Mouse (Mus musculus): ENCODE measurements around the gene Oas1h. TPM values are rescaled to one million over a fixed set of nuclear protein-coding genes. Genes with fewer than 3 reads are reported as not detected.
"Not testable (repeated sequence)": the region's sequence is repeated elsewhere in the genome, so short reads cannot be mapped to it uniquely, and the experiment has no call there.

Oas1h gene
- polyA plus RNA-seq, 1 experiment from 2014 or later, result not detected

DNA sequence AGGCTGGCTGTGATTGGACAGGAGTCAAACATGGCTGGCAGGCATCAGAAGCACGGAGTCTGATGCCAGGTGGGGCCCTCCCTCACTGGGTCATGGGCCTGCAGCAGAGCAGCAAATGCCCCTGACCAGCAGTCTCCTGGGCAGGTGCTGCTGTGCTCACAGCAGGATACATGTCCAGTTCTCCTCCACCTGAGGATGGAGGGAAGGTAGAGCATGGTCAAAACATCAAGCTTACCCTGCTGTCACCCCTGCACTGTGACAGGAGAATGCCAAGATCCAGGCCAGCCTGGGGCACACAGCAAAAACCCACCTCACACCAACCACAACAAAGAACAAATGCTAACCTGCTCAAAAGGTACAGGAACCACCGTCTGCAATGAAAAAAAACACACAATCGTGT, 15.6 kb downstream of the Oas1h start:
- not testable (repeated sequence) for H3K27ac ChIP-seq (ENCODE audit: low read length); H3K9me3 ChIP-seq (replicated peaks; ENCODE audit: control insufficient read depth, low read length); H3K4me2 ChIP-seq (ENCODE audit: low read depth, low read length); H3K4me1 ChIP-seq (ENCODE audit: control insufficient read depth, insufficient read depth, low read length); H3K9ac ChIP-seq (ENCODE audit: low read length); ATAC-seq (ENCODE audit: insufficient read depth, low FRiP score); H3K27me3 ChIP-seq (ENCODE audit: control insufficient read depth, insufficient read depth, low read length); H3K4me3 ChIP-seq (replicated peaks; ENCODE audit: low read length); H3K36me3 ChIP-seq (ENCODE audit: control insufficient read depth, insufficient read depth, low read length)
- WGBS, result 58% methylated on average over 2 of the region's 3 CpGs

DNA sequence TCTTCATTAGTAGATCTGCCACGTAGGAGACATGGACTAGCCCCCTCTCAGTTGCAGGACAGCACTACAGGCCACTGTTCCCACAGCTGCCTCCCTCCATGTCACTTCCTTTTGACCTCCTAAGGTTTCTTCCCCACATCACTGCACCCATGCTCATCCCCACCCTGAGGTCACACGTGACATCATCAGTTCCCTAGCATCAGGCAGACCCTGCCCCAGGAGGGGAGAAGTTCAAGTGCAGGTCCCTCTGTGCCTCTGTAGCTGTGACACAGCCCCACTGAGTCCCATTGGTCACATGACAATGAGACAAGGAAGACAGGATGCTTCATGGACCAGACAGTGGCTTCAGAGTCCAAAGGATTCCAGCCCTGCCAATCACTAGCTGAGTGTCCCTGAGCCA, 16.2 kb downstream of the Oas1h start:
- not testable (repeated sequence) for H3K4me1 ChIP-seq (ENCODE audit: control insufficient read depth, insufficient read depth, low read length); H3K36me3 ChIP-seq (ENCODE audit: control insufficient read depth, insufficient read depth, low read length); H3K4me3 ChIP-seq (replicated peaks; ENCODE audit: low read length); H3K27me3 ChIP-seq (ENCODE audit: control insufficient read depth, insufficient read depth, low read length); H3K27ac ChIP-seq (ENCODE audit: low read length); H3K9me3 ChIP-seq (replicated peaks; ENCODE audit: control insufficient read depth, low read length); H3K9ac ChIP-seq (ENCODE audit: low read length); ATAC-seq (ENCODE audit: insufficient read depth, low FRiP score); H3K4me2 ChIP-seq (ENCODE audit: low read depth, low read length)
- 81% methylated on average over 2 of the region's 2 CpGs for WGBS

DNA sequence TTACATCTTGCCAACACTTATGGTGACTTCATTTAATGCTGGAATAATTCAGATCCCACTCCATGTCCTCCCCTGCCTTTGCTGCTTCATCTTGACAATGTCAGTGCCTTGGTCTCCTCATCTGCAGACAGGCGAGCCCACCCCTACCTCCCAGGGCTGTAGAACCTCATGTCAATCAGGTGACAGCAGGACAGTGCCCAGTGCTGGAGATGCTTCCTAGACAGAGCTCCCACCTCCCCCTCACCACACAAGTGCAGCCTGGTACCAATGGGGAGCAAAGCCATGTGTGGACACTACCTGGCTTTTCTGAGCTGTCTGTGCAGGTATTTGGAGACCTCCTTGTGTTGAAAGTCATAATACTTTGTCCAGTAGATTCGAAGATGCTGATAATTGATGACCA, 17.6 kb downstream of the Oas1h start:
- WGBS, result 50% methylated on average over 2 of the region's 2 CpGs

DNA sequence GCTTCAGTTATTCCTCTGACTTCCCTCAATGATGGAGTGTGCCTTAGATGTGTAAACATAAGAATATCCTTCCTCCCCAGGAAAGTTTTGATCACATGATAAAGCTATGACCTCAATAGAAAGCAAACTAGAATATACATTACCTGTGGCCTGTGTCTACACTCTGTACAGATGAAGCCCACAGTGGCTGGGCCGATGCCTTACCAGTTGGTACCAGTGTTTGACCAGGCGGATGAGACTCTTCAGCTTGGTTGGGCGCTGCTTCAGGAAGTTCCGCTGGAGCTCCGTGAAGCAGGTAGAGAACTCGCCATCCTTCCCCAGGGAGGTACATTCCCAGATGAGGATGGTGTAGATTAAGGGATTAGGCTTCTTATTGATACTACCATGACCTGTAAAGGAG, 20.5 kb downstream of the Oas1h start:
- not testable (repeated sequence) for H3K4me1 ChIP-seq (ENCODE audit: control insufficient read depth, insufficient read depth, low read length); H3K27ac ChIP-seq (ENCODE audit: low read length); H3K36me3 ChIP-seq (ENCODE audit: control insufficient read depth, insufficient read depth, low read length); H3K9me3 ChIP-seq (replicated peaks; ENCODE audit: control insufficient read depth, low read length); H3K4me3 ChIP-seq (replicated peaks; ENCODE audit: low read length); H3K4me2 ChIP-seq (ENCODE audit: low read depth, low read length); H3K9ac ChIP-seq (ENCODE audit: low read length); ATAC-seq (ENCODE audit: insufficient read depth, low FRiP score); H3K27me3 ChIP-seq (ENCODE audit: control insufficient read depth, insufficient read depth, low read length)
- WGBS, result 90% methylated on average over 6 of the region's 6 CpGs

More for the DNA sequence above, 17.6 kb downstream of the Oas1h start:
- not testable (repeated sequence) for H3K9me3 ChIP-seq (replicated peaks; ENCODE audit: control insufficient read depth, low read length); H3K9ac ChIP-seq (ENCODE audit: low read length); H3K27me3 ChIP-seq (ENCODE audit: control insufficient read depth, insufficient read depth, low read length); ATAC-seq (ENCODE audit: insufficient read depth, low FRiP score); H3K27ac ChIP-seq (ENCODE audit: low read length); H3K36me3 ChIP-seq (ENCODE audit: control insufficient read depth, insufficient read depth, low read length); H3K4me3 ChIP-seq (replicated peaks; ENCODE audit: low read length); H3K4me2 ChIP-seq (ENCODE audit: low read depth, low read length); H3K4me1 ChIP-seq (ENCODE audit: control insufficient read depth, insufficient read depth, low read length)

DNA sequence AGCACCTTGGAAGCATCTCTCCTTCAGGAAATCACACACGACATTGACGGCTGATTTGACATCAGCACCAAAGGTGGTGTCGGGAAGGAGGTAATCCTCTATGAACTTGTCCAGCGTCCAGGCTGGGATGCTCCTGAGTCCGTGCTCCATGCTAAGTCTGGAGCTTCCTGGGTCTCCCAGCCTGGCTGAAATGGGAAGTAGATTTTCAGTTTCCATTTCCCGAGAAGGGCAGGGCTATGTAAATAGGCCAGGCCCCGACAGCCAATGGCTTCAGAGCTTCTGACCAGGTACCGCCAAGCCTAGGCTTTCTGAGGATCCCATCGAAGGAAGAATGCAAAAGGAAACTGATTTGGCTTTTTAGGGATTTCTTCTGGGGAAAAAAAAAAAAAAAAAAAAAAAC, 26.2 kb downstream of the Oas1h start, which contains the start of gene Oas1g:
Gene Oas1g (minus strand): TSS at position 201 of the 400 bp plus-strand sequence.
- not testable (repeated sequence) for H3K4me3 ChIP-seq (replicated peaks; ENCODE audit: low read length); H3K36me3 ChIP-seq (ENCODE audit: control insufficient read depth, insufficient read depth, low read length); H3K27ac ChIP-seq (ENCODE audit: low read length); H3K9ac ChIP-seq (ENCODE audit: low read length); H3K27me3 ChIP-seq (ENCODE audit: control insufficient read depth, insufficient read depth, low read length); H3K9me3 ChIP-seq (replicated peaks; ENCODE audit: control insufficient read depth, low read length); H3K4me1 ChIP-seq (ENCODE audit: control insufficient read depth, insufficient read depth, low read length); ATAC-seq (ENCODE audit: insufficient read depth, low FRiP score)
- 0 out of 2 replicates have a peak within 1 kb of the TSS, but pooled peaks have one; percentile 12 for H3K4me2 ChIP-seq (ENCODE audit: low read depth, low read length)
- WGBS, result 20% methylated on average over 5 of the region's 9 CpGs

DNA sequence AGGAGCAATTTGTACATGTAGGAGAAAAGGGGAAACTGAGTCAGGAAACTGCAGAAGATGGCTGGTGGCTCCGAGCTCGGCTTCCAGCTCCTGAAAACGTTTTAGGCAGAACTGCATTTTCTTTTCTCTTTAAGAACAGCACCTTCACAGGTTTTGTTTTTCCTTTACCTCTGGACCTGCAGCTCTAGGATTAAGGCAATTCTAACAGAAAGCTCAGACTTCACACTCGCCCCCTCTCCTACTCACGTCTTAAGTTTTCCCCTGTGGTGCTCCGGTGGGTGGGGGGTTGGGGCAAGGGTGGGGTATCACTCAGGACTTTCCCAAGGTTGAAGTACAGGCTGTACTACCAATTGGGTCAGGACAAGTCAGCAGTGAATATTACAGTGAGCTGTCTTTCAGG, 26.6 kb downstream of the Oas1h start:
- Histone ChIP-seq H3K27ac (ENCODE audit: low read length) (no peak overlapping the region), H3K27me3 (ENCODE audit: control insufficient read depth, insufficient read depth, low read length) (no peaks in the 10 kb centered on the region), H3K9me3 (replicated peaks; ENCODE audit: control insufficient read depth, low read length) (no peaks in the 10 kb centered on the region), H3K9ac (ENCODE audit: low read length) (no peak overlapping the region), H3K36me3 (ENCODE audit: control insufficient read depth, insufficient read depth, low read length) (no peaks in the 10 kb centered on the region), H3K4me1 (ENCODE audit: control insufficient read depth, insufficient read depth, low read length) (no peaks in the 10 kb centered on the region), H3K4me2 (ENCODE audit: low read depth, low read length) (0 out of 2 replicates have a peak overlapping the region, but pooled peaks have one; percentile 12), H3K4me3 (replicated peaks; ENCODE audit: low read length) (no peak overlapping the region)
- WGBS, result 45% methylated on average over 6 of the region's 6 CpGs
- no peak for ATAC-seq (ENCODE audit: insufficient read depth, low FRiP score)

DNA sequence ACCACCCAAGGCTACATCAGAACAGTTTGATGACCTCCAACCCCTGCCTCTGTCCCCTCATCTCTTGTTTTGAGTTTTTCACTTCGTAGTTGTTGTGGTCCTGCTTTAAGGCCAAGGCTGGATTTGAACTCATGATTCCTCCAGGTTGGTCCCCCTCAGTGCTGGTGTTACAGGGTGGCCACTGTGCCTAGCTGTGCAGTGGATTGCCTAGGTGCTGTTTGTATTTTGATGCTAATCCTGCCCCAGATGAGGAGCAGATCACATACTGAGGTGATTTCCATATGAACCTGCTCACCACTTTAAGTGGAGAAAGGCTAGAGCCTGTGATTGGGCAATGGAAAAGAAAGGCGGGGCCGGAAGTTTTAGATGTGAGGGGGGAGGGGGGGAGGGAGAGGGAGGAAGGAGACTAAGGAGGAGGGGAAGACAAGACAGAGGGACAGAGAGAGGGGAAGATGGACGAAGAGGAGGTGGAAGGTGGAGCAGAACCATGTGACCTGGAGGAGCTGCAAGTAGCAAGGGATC, 27.1 kb downstream of the Oas1h start:
- not testable (repeated sequence) for H3K4me1 ChIP-seq (ENCODE audit: control insufficient read depth, insufficient read depth, low read length); H3K27ac ChIP-seq (ENCODE audit: low read length); H3K4me3 ChIP-seq (replicated peaks; ENCODE audit: low read length); H3K9ac ChIP-seq (ENCODE audit: low read length); H3K27me3 ChIP-seq (ENCODE audit: control insufficient read depth, insufficient read depth, low read length); H3K9me3 ChIP-seq (replicated peaks; ENCODE audit: control insufficient read depth, low read length); H3K36me3 ChIP-seq (ENCODE audit: control insufficient read depth, insufficient read depth, low read length); H3K4me2 ChIP-seq (ENCODE audit: low read depth, low read length); ATAC-seq (ENCODE audit: insufficient read depth, low FRiP score)
- 37% methylated on average over 4 of the region's 4 CpGs for WGBS

DNA sequence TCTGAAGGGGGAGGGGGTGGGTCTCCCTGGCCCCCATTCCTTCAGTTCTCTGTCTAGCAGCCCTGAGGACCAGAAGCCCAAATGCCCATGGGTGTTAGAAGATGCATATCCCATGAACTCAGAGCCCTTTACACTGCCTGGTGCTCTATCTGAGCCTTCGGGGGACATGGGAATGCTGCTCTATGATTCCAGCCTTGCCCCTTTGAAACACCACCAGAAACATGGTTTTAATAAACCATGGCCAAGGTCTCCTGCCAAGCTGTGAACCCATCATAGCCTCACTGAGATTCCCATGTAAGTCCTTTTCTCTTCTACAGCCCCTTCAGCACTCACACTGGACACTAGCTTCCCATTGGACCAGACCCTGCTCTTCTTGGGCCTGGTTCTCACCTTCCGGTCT, 28.8 kb downstream of the Oas1h start:
- Histone ChIP-seq H3K36me3 (ENCODE audit: control insufficient read depth, insufficient read depth, low read length) (no peaks in the 10 kb centered on the region), H3K9me3 (replicated peaks; ENCODE audit: control insufficient read depth, low read length) (no peaks in the 10 kb centered on the region), H3K9ac (ENCODE audit: low read length) (no peak overlapping the region), H3K27ac (ENCODE audit: low read length) (no peak overlapping the region), H3K4me3 (replicated peaks; ENCODE audit: low read length) (no peak overlapping the region), H3K27me3 (ENCODE audit: control insufficient read depth, insufficient read depth, low read length) (no peaks in the 10 kb centered on the region), H3K4me1 (ENCODE audit: control insufficient read depth, insufficient read depth, low read length) (no peaks in the 10 kb centered on the region), H3K4me2 (ENCODE audit: low read depth, low read length) (no peak overlapping the region)
- ATAC-seq (ENCODE audit: insufficient read depth, low FRiP score), result no peak
- 77% methylated on average over 2 of the region's 2 CpGs for WGBS

DNA sequence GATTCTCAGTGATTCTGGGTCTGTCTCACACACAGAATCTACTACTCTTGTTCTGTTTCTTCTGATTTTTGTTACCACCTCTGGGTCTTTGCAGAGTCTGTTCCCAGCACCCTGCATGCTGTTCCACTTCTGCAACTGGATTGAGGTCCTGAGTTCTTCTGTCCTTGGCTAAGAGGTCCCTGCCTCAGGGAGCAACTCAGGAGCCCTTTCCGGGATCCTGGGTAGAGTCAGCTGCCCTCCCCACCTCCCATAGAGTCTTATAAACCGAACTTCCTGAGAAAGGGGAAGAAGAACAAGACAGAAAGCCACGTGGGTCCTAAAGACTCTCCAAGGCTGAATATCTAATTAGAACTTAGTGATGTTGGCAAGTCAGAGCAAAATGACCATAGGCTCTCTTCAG, 29.8 kb downstream of the Oas1h start:
- ATAC-seq (ENCODE audit: insufficient read depth, low FRiP score), result no peak
- H3K4me1 ChIP-seq (ENCODE audit: control insufficient read depth, insufficient read depth, low read length), result no peaks in the 10 kb centered on the region
- WGBS, result 42% methylated on average over 3 of the region's 3 CpGs

More for the DNA sequence above, 29.8 kb downstream of the Oas1h start:
- Histone ChIP-seq H3K36me3 (ENCODE audit: control insufficient read depth, insufficient read depth, low read length) (no peaks in the 10 kb centered on the region), H3K4me2 (ENCODE audit: low read depth, low read length) (no peak overlapping the region), H3K27ac (ENCODE audit: low read length) (no peak overlapping the region), H3K9ac (ENCODE audit: low read length) (no peak overlapping the region), H3K4me3 (replicated peaks; ENCODE audit: low read length) (no peak overlapping the region), H3K27me3 (ENCODE audit: control insufficient read depth, insufficient read depth, low read length) (no peaks in the 10 kb centered on the region), H3K9me3 (replicated peaks; ENCODE audit: control insufficient read depth, low read length) (no peaks in the 10 kb centered on the region)

Measured in stomach, embryonic 16.5 days (tissue).